Mouse (Mus musculus) CH12.LX (cell line): ENCODE data around the gene Agk. TPM values are rescaled to one million over a fixed set of nuclear protein-coding genes. Genes with fewer than 3 reads are reported as not detected.

Experiments used
- DNase-seq: peaks from one replicate; pipeline ENCODE4 v3.0.0-alpha.2; 2013; ENCODE audit errors: extremely low read depth
- H3K27ac ChIP-seq: 2 replicates; pipeline ENCODE4 v1.5.1; 2012; ENCODE audit warnings: low read depth, mild to moderate bottlenecking, control low read depth, moderate library complexity; ENCODE audit not compliant: insufficient read depth
- H3K27me3 ChIP-seq: replicated peaks from 2 replicates; pipeline ENCODE3; 2012; ENCODE audit warnings: inconsistent platforms
- H3K36me3 ChIP-seq, 2 experiments: replicated peaks in 1 of 2; 2 replicates each; pipeline versions ENCODE3 to v1.6.1; 2012; ENCODE audit warnings: inconsistent platforms in 1 of 2, low read length in 1 of 2, mild to moderate bottlenecking in 1 of 2, mixed read lengths in 1 of 2, moderate library complexity in 1 of 2; ENCODE audit not compliant: control insufficient read depth in 1 of 2, insufficient read depth in 1 of 2
- H3K4me1 ChIP-seq, 2 experiments: 2 replicates each; pipeline ENCODE4 v1.6.1; 2012; ENCODE audit warnings: inconsistent platforms in 1 of 2, moderate library complexity in 1 of 2; ENCODE audit not compliant: insufficient read depth in 2 of 2, control insufficient read depth in 1 of 2
- H3K4me2 ChIP-seq: 2 replicates; pipeline ENCODE4 v1.6.1; 2012; ENCODE audit warnings: low read depth, mild to moderate bottlenecking, control low read depth; ENCODE audit not compliant: poor library complexity, insufficient read depth, severe bottlenecking
- H3K4me3 ChIP-seq, 3 experiments: fragments of 150-350 bp in 1 of 3; sonication (generic) in 1 of 3; replicated peaks in 1 of 3; 2 replicates each; pipeline versions ENCODE3 to v1.5.1; 2011 to 2012; ENCODE audit warnings: low read depth in 2 of 3, low read length in 2 of 3, mild to moderate bottlenecking in 2 of 3, moderate library complexity in 2 of 3, control low read depth in 1 of 3, improper control_type of control experiment in 1 of 3, inconsistent platforms in 1 of 3, mixed read lengths in 1 of 3; ENCODE audit not compliant: poor library complexity in 1 of 3
- H3K79me2 ChIP-seq: replicated peaks from 2 replicates; pipeline ENCODE4 v1.6.1; 2012; ENCODE audit warnings: mild to moderate bottlenecking, moderate library complexity; ENCODE audit not compliant: control insufficient read depth, poor library complexity, insufficient read depth, severe bottlenecking; ENCODE audit errors: extremely low read depth
- H3K9ac ChIP-seq: 2 replicates; pipeline ENCODE4 v1.6.1; 2012; ENCODE audit warnings: low read depth, mild to moderate bottlenecking, control low read depth, moderate library complexity; ENCODE audit not compliant: insufficient read depth
- H3K9me3 ChIP-seq: replicated peaks from 2 replicates; pipeline ENCODE3; 2012; ENCODE audit warnings: low read length, inconsistent platforms, mixed read lengths
- BHLHE40 ChIP-seq: IDR thresholded peaks from 2 replicates; pipeline ENCODE4 v1.6.1; 2011; ENCODE audit warnings: mild to moderate bottlenecking, low read depth, low read length, improper control_type of control experiment
- CHD1 ChIP-seq: IDR thresholded peaks from 2 replicates; pipeline ENCODE4 v1.6.1; 2012; ENCODE audit warnings: low read depth, low read length, improper control_type of control experiment, inconsistent platforms
- CTCF ChIP-seq, 2 experiments: IDR thresholded peaks in 1 of 2; conservative IDR thresholded peaks in 1 of 2; 2 replicates each; pipeline ENCODE4 v1.5.1; 2011 to 2012; ENCODE audit warnings: low read depth in 2 of 2, low read length in 2 of 2, improper control_type of control experiment in 1 of 2, inconsistent platforms in 1 of 2, mild to moderate bottlenecking in 1 of 2, moderate library complexity in 1 of 2
- EP300 ChIP-seq: IDR thresholded peaks from 2 replicates; pipeline ENCODE4 v1.6.1; 2011; ENCODE audit warnings: low read length, improper control_type of control experiment
- ETS1 ChIP-seq: conservative IDR thresholded peaks from 2 replicates; pipeline ENCODE4 v1.6.1; 2012; ENCODE audit warnings: low read depth, mild to moderate bottlenecking, inconsistent platforms, low read length, improper control_type of control experiment, moderate library complexity
- HCFC1 ChIP-seq: IDR thresholded peaks from 2 replicates; pipeline ENCODE4 v1.6.1; 2012; ENCODE audit warnings: low read depth, mild to moderate bottlenecking, inconsistent platforms, low read length, improper control_type of control experiment
- JUN ChIP-seq: IDR thresholded peaks from 2 replicates; pipeline ENCODE4 v1.6.1; 2011; ENCODE audit warnings: low read depth, mild to moderate bottlenecking, low read length, improper control_type of control experiment, moderate library complexity; ENCODE audit not compliant: insufficient read depth
- KAT2A ChIP-seq: IDR thresholded peaks from 2 replicates; pipeline ENCODE4 v1.6.1; 2012; ENCODE audit warnings: low read length, improper control_type of control experiment, inconsistent platforms; ENCODE audit not compliant: insufficient replicate concordance
- MAFK ChIP-seq: IDR thresholded peaks from 2 replicates; pipeline ENCODE4 v1.6.1; 2011; ENCODE audit warnings: low read length, improper control_type of control experiment; ENCODE audit not compliant: insufficient replicate concordance
- MAX ChIP-seq: IDR thresholded peaks from 2 replicates; pipeline ENCODE4 v1.6.1; 2011; ENCODE audit warnings: low read length, improper control_type of control experiment
- MXI1 ChIP-seq: IDR thresholded peaks from 2 replicates; pipeline ENCODE4 v1.6.1; 2011; ENCODE audit warnings: mild to moderate bottlenecking, low read depth, low read length, improper control_type of control experiment
- NELFE ChIP-seq: IDR thresholded peaks from 2 replicates; pipeline ENCODE4 v1.6.1; 2011; ENCODE audit warnings: low read depth, low read length, improper control_type of control experiment
- NRF1 ChIP-seq: IDR thresholded peaks from 2 replicates; pipeline ENCODE4 v1.6.1; 2014; ENCODE audit warnings: low read depth, mild to moderate bottlenecking, inconsistent platforms, low read length, improper control_type of control experiment, moderate library complexity
- PAX5 ChIP-seq: IDR thresholded peaks from 2 replicates; pipeline ENCODE4 v1.6.1; 2012; ENCODE audit warnings: low read length, inconsistent platforms, mixed read lengths
- POLR2A ChIP-seq: IDR thresholded peaks from 2 replicates; pipeline ENCODE4 v1.6.1; 2011; ENCODE audit warnings: low read depth, mild to moderate bottlenecking, improper control_type of control experiment, low read length
- RAD21 ChIP-seq: IDR thresholded peaks from 2 replicates; pipeline ENCODE4 v1.6.1; 2011; ENCODE audit warnings: low read depth, mild to moderate bottlenecking, low read length, improper control_type of control experiment, moderate library complexity
- RCOR1 ChIP-seq: conservative IDR thresholded peaks from 2 replicates; pipeline ENCODE4 v1.6.1; 2012; ENCODE audit warnings: low read depth, mild to moderate bottlenecking, inconsistent platforms, low read length, improper control_type of control experiment
- TBP ChIP-seq: conservative IDR thresholded peaks from 2 replicates; pipeline ENCODE4 v1.6.1; 2011; ENCODE audit warnings: low read depth, low read length, improper control_type of control experiment
- TCF12 ChIP-seq: IDR thresholded peaks from 2 replicates; pipeline ENCODE4 v1.6.1; 2014; ENCODE audit warnings: low read depth, mild to moderate bottlenecking, inconsistent platforms, low read length, improper control_type of control experiment
- USF2 ChIP-seq: conservative IDR thresholded peaks from 2 replicates; pipeline ENCODE4 v1.6.1; 2011; ENCODE audit warnings: low read depth, low read length, improper control_type of control experiment
- ZC3H11A ChIP-seq: IDR thresholded peaks from 2 replicates; pipeline ENCODE4 v1.6.1; 2012; ENCODE audit warnings: low read depth, mild to moderate bottlenecking, inconsistent platforms, low read length, improper control_type of control experiment
- ZKSCAN1 ChIP-seq: IDR thresholded peaks from 2 replicates; pipeline ENCODE4 v1.6.1; 2012; ENCODE audit warnings: low read depth, inconsistent platforms, low read length, improper control_type of control experiment, borderline replicate concordance
- ZNF384 ChIP-seq: IDR thresholded peaks from 2 replicates; pipeline ENCODE4 v1.6.1; 2012; ENCODE audit warnings: low read depth, low read length, improper control_type of control experiment, inconsistent platforms
- dilution Hi-C: fragments of 300-500 bp; cut with MboI; formaldehyde crosslinking; loops from 2 replicates; pipeline ENCODE4 v1.14.3; 2020; ENCODE audit warnings: low sequenced_read_pairs; ENCODE audit not compliant: extremely low pct_unique_long_range_greater_than_20kb, extremely low pct_ligation_motif_present
- in situ Hi-C: fragments of 300-500 bp; cut with MboI; formaldehyde crosslinking; loops from 3 replicates; pipeline ENCODE4 v1.14.3; 2019; ENCODE audit warnings: low sequenced_read_pairs, low pct_ligation_motif_present, low pct_unique_long_range_greater_than_20kb, mixed read lengths
- polyA plus RNA-seq: library from polyadenylated mRNA; unstranded; fragments of >175 nt; gene quantifications from 2 replicates; pipeline ENCODE4 v1.2.1, GENCODE M21; 2012; ENCODE audit warnings: low read depth; ENCODE audit not compliant: insufficient read length
- total RNA-seq, 2 experiments: library from RNA; depleted of rRNA; stranded (reverse); fragments of 300-350 nt in 1 of 2; fragments of >200 nt in 1 of 2; gene quantifications; 2 replicates each; pipeline ENCODE4 v1.2.3; 2012 to 2014

Gene Agk
- total and polyA plus RNA-seq, 3 experiments = 22.1 to 42.5 (median 24.8) TPM

GRCm38 (mm10) chr6:40428696-40429095 lies 103.7 kb downstream of the Agk start:
- Histone ChIP-seq H3K27me3 (no peaks in the 10 kb centered on the region), H3K36me3 (peaks cover 0 to 5% of the 10 kb centered on the region in 2 experiments), H3K27ac (no peak overlapping the region), H3K79me2 (no peaks in the 10 kb centered on the region), H3K4me2 (no peak overlapping the region), H3K4me1 (peaks cover 20 to 44% of the 10 kb centered on the region in 2 experiments), H3K9ac (no peak overlapping the region), H3K9me3 (no peaks in the 10 kb centered on the region), H3K4me3 (no peak overlapping the region)
- TF ChIP-seq ZKSCAN1 (no peak), EP300 (no peak), ETS1 (no peak), NELFE (no peak), MXI1 (no peak), HCFC1 (no peak), USF2 (no peak), BHLHE40 (no peak), CTCF (conservative IDR thresholded peaks at IDR 0.05 in 1 of 2, IDR thresholded peaks at IDR 0.05 in 1 of 2; ENCODE audit: low read depth in 2 of 2, low read length in 2 of 2) (no peak), KAT2A (no peak), TCF12 (no peak), RCOR1 (no peak), POLR2A (no peak), RAD21 (no peak), PAX5 (no peak), JUN (no peak), CHD1 (no peak), NRF1 (no peak), MAX (no peak)
- in situ Hi-C loops (no loop called here), dilution Hi-C loops (no loop called here)
- DNase-seq = no peak

- in situ Hi-C loops (no loop called here), dilution Hi-C loops (no loop called here)
- Histone ChIP-seq H3K4me3 (no peak overlapping the region), H3K36me3 (peaks cover 0 to 5% of the 10 kb centered on the region in 2 experiments), H3K9ac (no peak overlapping the region), H3K27ac (no peak overlapping the region), H3K9me3 (no peaks in the 10 kb centered on the region), H3K4me1 (peaks cover 24 to 53% of the 10 kb centered on the region in 2 experiments), H3K79me2 (no peaks in the 10 kb centered on the region), H3K4me2 (no peak overlapping the region), H3K27me3 (no peaks in the 10 kb centered on the region)
- DNase-seq = no peak
- TF ChIP-seq BHLHE40 (no peak), TCF12 (no peak), NRF1 (no peak), EP300 (no peak), NELFE (no peak), MAX (no peak), MXI1 (no peak), ETS1 (no peak), POLR2A (no peak), TBP (no peak), ZNF384 (no peak), CTCF (conservative IDR thresholded peaks at IDR 0.05 in 1 of 2, IDR thresholded peaks at IDR 0.05 in 1 of 2; ENCODE audit: low read depth in 2 of 2, low read length in 2 of 2) (no peak), MAFK (no peak), RCOR1 (no peak), ZC3H11A (no peak)
Measured at GRCm38 (mm10) chr6:40429521-40429931, 104.6 kb downstream of the Agk start.
